Mouse (Mus musculus) embryonic facial prominence, embryonic 10.5 days (tissue): ENCODE data around the gene Chek2. TPM values are rescaled to one million over a fixed set of nuclear protein-coding genes. Genes with fewer than 3 reads are reported as not detected.

Experiments used
- DNase-seq: peaks from one replicate; pipeline ENCODE4 v3.0.0-alpha.2; 2017; ENCODE audit warnings: low spot score
- H3K27ac ChIP-seq: fragments of 300-500 bp; sonication (generic); replicated peaks from 2 replicates; pipeline ENCODE4 v1.5.1; 2016; ENCODE audit warnings: mild to moderate bottlenecking
- H3K27me3 ChIP-seq: fragments of 300-500 bp; sonication (generic); replicated peaks from 2 replicates; pipeline ENCODE4 v1.6.1; 2016; ENCODE audit warnings: low read depth, mild to moderate bottlenecking; ENCODE audit not compliant: poor library complexity, severe bottlenecking
- H3K36me3 ChIP-seq: fragments of 300-500 bp; sonication (generic); replicated peaks from 2 replicates; pipeline ENCODE4 v1.6.1; 2016; ENCODE audit warnings: mild to moderate bottlenecking, moderate library complexity
- H3K4me1 ChIP-seq: fragments of 300-500 bp; sonication (generic); 2 replicates; pipeline ENCODE4 v1.6.1; 2016
- H3K4me3 ChIP-seq: fragments of 300-500 bp; sonication (generic); 2 replicates; pipeline ENCODE4 v1.5.1; 2016; ENCODE audit warnings: mild to moderate bottlenecking, moderate library complexity
- H3K9me3 ChIP-seq: fragments of 300-500 bp; sonication (generic); 2 replicates; pipeline ENCODE4 v1.6.1; 2016; ENCODE audit warnings: mild to moderate bottlenecking
- WGBS: fragments of 180-500 bp; shearing (Covaris S2); methylation state at CpG from one replicate; pipeline ENCODE4 v1.1.7; 2016; 5-methylcytosine and 5-hydroxymethylcytosine counted together
- polyA plus RNA-seq: library from polyadenylated mRNA; unstranded; fragments of >200 nt; fragmentation: Nextera tagmentation; extraction: Ambion mirVana; gene quantifications from 2 replicates; pipeline ENCODE4 v1.2.1, GENCODE M21; 2016

Chek2 gene
- polyA plus RNA-seq, 1 experiment from 2014 or later, result 40.4 TPM

GRCm38 (mm10) chr5:110888596-110888995 is 48.8 kb downstream of the Chek2 start:
- H3K9me3 ChIP-seq, result no peaks in the 10 kb centered on the region
- 83% methylated on average over 4 of the region's 4 CpGs for WGBS
- no peak overlapping the region for H3K4me3 ChIP-seq
- DNase-seq, result no peak
- H3K27ac ChIP-seq, result no peak overlapping the region
- no peaks in the 10 kb centered on the region for H3K27me3 ChIP-seq
- H3K36me3 ChIP-seq, result peaks cover 76% of the 10 kb centered on the region
- 0 out of 2 replicates have a peak, but pooled peaks cover 4% of the 10 kb centered on the region for H3K4me1 ChIP-seq

- WGBS, result 86% methylated on average over 1 of the region's 1 CpGs
- H3K36me3 ChIP-seq, result peaks cover 78% of the 10 kb centered on the region
Measured at GRCm38 (mm10) chr5:110889945-110890344, 50.2 kb downstream of the Chek2 start.

DNA sequence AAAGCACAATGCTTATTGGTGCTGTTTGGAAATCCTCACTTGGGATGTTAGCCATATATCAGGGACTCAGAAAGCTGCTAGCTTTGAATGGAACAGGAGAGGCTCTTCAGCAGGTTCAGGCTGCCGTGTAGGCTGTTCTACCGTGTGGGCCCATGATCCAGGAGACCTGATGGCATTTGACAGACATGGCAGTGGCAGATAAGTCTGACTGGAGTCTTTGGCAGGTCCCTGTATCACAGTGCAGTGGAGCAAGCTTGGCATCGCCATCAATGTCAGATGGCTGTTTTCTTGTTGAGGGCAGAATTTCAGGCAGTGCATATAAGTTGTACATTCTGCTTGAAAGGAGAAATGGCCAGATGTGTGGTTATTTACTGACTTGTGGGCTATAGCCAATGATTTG is 50.8 kb downstream of the Chek2 start:
- Histone ChIP-seq H3K9me3 (no peaks in the 10 kb centered on the region), H3K4me3 (no peak overlapping the region), H3K4me1 (0 out of 2 replicates have a peak, but pooled peaks cover 4% of the 10 kb centered on the region), H3K36me3 (peaks cover 78% of the 10 kb centered on the region), H3K27ac (no peak overlapping the region), H3K27me3 (no peaks in the 10 kb centered on the region)
- DNase-seq, result no peak
- WGBS, result 97% methylated on average over 3 of the region's 3 CpGs

More at GRCm38 (mm10) chr5:110889945-110890344, 50.2 kb downstream of the Chek2 start:
- 0 out of 2 replicates have a peak, but pooled peaks cover 4% of the 10 kb centered on the region for H3K4me1 ChIP-seq
- DNase-seq, result no peak
- no peak overlapping the region for H3K27ac ChIP-seq
- H3K4me3 ChIP-seq, result no peak overlapping the region
- H3K9me3 ChIP-seq, result no peaks in the 10 kb centered on the region
- no peaks in the 10 kb centered on the region for H3K27me3 ChIP-seq

DNA sequence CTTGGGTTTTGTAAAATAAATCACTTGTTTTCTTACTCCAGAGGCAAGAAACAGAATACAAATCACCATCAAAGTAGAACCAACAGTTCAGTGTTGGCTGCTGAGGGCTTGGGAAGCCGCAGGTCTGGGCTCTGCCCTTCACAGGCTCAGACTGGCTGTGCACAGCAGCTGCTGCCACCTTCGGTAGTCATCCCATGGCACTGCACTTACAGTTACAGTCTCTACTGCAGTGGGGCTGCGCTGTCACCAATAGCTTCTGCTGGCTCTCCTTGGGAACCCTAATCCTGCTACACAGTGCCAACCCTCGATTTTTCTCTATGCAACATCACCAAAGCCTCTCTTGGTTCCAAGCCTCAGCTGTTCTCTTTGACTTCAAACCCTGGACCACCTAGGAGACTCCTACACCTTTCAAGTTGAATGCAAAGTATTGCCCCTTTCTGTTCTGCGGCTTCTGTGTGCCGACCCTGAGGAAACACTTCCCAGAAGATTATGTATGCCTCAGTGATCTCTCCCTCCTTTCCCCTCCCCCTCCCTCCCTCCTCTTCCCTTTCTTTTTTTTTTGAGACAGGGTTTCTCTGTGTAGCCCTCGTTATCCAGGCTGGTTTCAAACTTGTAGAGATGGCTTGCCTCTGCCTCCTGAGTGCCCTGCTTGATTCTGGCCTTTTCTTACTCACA is 57.5 kb downstream of the Chek2 start:
- H3K4me3 ChIP-seq, result no peak overlapping the region
- 28% methylated on average over 7 of the region's 7 CpGs for WGBS
- H3K36me3 ChIP-seq, result peaks cover 55% of the 10 kb centered on the region
- H3K4me1 ChIP-seq, result peaks cover 22% of the 10 kb centered on the region
- H3K27ac ChIP-seq, result peak overlapping the region; percentile 71
- no peaks in the 10 kb centered on the region for H3K9me3 ChIP-seq
- no peak for DNase-seq
- H3K27me3 ChIP-seq, result no peaks in the 10 kb centered on the region

DNA sequence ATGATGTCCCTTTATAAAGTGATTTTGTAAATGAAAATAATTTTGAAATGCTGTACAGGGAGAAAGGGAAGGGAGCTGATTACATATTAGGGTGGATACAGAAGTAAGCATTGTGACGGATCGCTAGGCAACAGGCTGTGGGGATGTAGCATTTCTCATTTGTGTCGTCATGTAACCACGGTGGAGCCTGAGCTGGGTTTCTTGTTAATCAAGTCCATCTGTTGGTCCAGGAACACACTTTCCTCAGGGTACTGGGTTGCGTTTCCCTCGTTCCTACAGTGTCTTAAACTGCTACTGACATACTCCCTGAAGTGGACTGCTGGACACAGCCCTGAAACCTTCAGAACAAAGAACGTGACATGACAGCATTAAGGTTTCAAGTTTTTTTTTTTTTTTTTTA is 58.4 kb downstream of the Chek2 start:
- WGBS, result 30% methylated on average over 7 of the region's 7 CpGs
- no peaks in the 10 kb centered on the region for H3K9me3 ChIP-seq
- H3K27me3 ChIP-seq, result no peaks in the 10 kb centered on the region
- H3K4me3 ChIP-seq, result no peak overlapping the region
- H3K36me3 ChIP-seq, result peaks cover 49% of the 10 kb centered on the region
- peak; percentile 75 for DNase-seq
- no peak overlapping the region for H3K27ac ChIP-seq
- peaks cover 22% of the 10 kb centered on the region for H3K4me1 ChIP-seq

GRCm38 (mm10) chr5:110898785-110899184 is 59.0 kb downstream of the Chek2 start:
- H3K36me3 ChIP-seq, result peaks cover 43% of the 10 kb centered on the region
- no peak overlapping the region for H3K4me3 ChIP-seq
- DNase-seq, result no peak
- H3K27ac ChIP-seq, result 0 out of 2 replicates have a peak overlapping the region, but pooled peaks have one; percentile 44
- peaks cover 22% of the 10 kb centered on the region for H3K4me1 ChIP-seq
- WGBS, result 83% methylated on average over 4 of the region's 4 CpGs
- no peaks in the 10 kb centered on the region for H3K9me3 ChIP-seq
- no peaks in the 10 kb centered on the region for H3K27me3 ChIP-seq

DNA sequence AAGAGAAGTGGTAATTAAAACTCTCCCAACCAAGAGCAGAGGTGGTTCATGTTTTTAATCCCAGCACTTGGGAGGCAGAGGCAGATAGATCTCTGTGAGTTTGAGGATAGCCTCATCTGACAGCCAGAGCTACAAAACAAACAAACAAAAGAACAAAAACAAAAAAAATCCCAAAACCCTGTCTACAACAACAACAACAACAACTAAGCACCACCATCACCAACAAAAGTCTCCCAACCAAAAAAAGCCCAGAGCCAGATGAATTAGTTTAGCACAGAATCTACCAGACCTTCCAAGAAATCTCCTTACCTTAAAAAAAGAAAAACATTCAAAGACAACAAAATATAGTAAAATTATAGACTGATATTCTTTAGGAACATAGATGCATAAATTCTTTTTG is 60.6 kb downstream of the Chek2 start:
- no peak overlapping the region for H3K27ac ChIP-seq
- no peak overlapping the region for H3K4me3 ChIP-seq
- H3K36me3 ChIP-seq, result peaks cover 32% of the 10 kb centered on the region
- no peaks in the 10 kb centered on the region for H3K27me3 ChIP-seq
- no peak for DNase-seq
- H3K4me1 ChIP-seq, result peaks cover 22% of the 10 kb centered on the region
- peaks cover under 1% of the 10 kb centered on the region; the same call in 1 of the 2 replicates for H3K9me3 ChIP-seq

DNA sequence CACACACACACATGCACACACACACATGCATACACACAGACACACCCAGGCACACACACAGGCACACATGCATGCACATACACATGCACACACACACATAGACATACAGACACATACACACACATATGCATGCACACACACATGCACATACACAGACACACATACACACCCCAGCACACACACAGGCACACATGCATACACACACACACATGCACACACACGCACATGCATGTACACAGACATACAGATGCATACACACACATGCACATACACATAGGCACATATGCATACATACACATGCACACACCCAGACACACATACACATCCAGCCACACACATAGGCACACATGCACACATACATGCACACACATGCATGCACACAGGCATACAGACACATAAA is 66.9 kb downstream of the Chek2 start:
- no peak for DNase-seq
- H3K9me3 ChIP-seq, result peaks cover 4% of the 10 kb centered on the region; the same call in 1 of the 2 replicates
- peaks cover 3% of the 10 kb centered on the region for H3K4me1 ChIP-seq
- H3K36me3 ChIP-seq, result peaks cover 33% of the 10 kb centered on the region
- H3K27me3 ChIP-seq, result no peaks in the 10 kb centered on the region
- no peak overlapping the region for H3K27ac ChIP-seq
- H3K4me3 ChIP-seq, result no peak overlapping the region
- WGBS, result 96% methylated on average over 1 of the region's 1 CpGs

- DNase-seq, result no peak
- Histone ChIP-seq H3K4me3 (no peak overlapping the region), H3K4me1 (peaks cover 8% of the 10 kb centered on the region), H3K36me3 (peaks cover 26% of the 10 kb centered on the region), H3K9me3 (peaks cover 4% of the 10 kb centered on the region; the same call in 1 of the 2 replicates), H3K27me3 (no peaks in the 10 kb centered on the region), H3K27ac (no peak overlapping the region)
Measured at GRCm38 (mm10) chr5:110908879-110909278, 69.1 kb downstream of the Chek2 start.

DNA sequence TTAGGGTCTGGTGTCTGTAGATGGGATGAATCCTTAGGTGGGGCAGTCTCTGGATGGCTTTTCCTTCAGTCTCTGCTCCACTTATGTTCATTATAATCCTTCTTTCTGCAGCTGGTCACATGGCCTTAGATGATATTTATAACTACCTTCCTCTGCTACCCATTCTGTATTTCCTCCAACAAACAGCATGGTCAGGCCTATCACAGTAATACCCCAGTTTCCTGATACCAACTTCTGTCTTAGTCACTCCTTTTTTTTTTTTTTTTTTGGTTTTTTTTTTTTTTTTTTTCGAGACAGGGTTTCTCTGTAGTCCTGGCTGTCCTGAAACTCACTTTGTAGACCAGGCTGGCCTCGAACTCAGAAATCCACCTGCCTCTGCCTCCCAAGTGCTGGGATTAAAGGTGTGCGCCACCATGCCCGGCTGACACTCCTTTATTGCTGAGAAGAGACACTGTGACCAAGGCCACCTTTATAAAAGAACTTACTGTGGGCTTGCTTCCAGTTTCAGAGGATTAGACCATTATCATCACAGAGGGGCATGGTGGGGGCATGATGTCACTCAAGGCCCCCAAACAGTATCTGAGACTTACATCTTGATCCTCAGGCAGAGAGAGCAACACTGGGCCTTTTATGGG is 70.3 kb downstream of the Chek2 start:
- WGBS, result 84% methylated on average over 4 of the region's 4 CpGs
- Histone ChIP-seq H3K4me1 (peaks cover 8% of the 10 kb centered on the region), H3K4me3 (no peak overlapping the region), H3K36me3 (peaks cover 24% of the 10 kb centered on the region), H3K9me3 (peaks cover 4% of the 10 kb centered on the region; the same call in 1 of the 2 replicates), H3K27me3 (no peaks in the 10 kb centered on the region), H3K27ac (no peak overlapping the region)
- no peak for DNase-seq

- no peak overlapping the region for H3K4me3 ChIP-seq
- H3K4me1 ChIP-seq, result peaks cover 8% of the 10 kb centered on the region
- H3K27me3 ChIP-seq, result no peaks in the 10 kb centered on the region
- H3K9me3 ChIP-seq, result no peaks in the 10 kb centered on the region
- H3K36me3 ChIP-seq, result peaks cover 23% of the 10 kb centered on the region
- H3K27ac ChIP-seq, result no peak overlapping the region
- 83% methylated on average over 11 of the region's 11 CpGs for WGBS
- no peak for DNase-seq
Measured at GRCm38 (mm10) chr5:110914859-110915258, 75.1 kb downstream of the Chek2 start.

DNA sequence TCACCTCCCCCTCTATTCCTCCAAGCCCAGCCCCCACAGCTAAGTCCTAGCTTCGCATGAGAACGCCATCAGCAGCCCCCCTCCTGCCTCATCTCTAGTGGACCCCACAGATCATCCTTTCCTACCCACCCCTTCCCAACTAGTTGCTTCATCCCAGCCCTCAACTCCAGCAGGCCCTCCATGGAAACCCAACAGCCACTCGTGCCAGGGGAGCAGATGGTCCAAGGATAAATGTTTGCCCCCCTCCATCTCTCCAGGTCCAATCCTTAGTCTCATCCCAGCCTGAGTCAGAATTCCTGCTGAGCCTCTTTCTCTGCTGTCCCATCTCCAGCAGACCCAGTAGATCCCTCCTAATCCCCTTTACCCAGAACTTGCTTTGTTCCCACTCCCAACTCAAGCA is 76.5 kb downstream of the Chek2 start:
- 78% methylated on average over 3 of the region's 3 CpGs for WGBS
- DNase-seq, result no peak
- Histone ChIP-seq H3K4me1 (peaks cover 8% of the 10 kb centered on the region), H3K4me3 (no peak overlapping the region), H3K9me3 (no peaks in the 10 kb centered on the region), H3K27me3 (no peaks in the 10 kb centered on the region), H3K27ac (no peak overlapping the region), H3K36me3 (peaks cover 23% of the 10 kb centered on the region)

DNA sequence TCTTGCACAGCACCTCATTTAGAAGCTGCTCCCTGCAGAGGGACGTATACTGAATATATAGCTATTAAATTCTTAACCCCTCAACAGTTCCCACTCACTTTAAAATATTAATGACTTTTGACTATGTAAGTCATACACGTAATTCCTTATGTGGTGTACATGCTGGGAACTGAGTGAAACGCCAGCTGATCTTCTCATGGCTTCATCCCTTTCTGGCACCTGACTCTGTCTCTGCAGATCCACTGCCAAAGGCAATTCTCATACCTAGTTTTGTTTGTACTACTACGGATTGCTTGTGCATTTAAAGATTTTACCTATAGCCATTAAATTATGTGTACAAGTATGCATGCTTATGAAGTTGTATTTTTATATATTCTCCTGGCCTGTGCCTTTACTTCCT is 79.8 kb downstream of the Chek2 start:
- Histone ChIP-seq H3K4me1 (no peaks in the 10 kb centered on the region; the same call in 1 of the 2 replicates), H3K4me3 (no peak overlapping the region), H3K27ac (no peak overlapping the region), H3K9me3 (no peaks in the 10 kb centered on the region), H3K36me3 (peaks cover 23% of the 10 kb centered on the region), H3K27me3 (no peaks in the 10 kb centered on the region)
- no peak for DNase-seq
- WGBS, result 88% methylated on average over 4 of the region's 4 CpGs
